Mouse (Mus musculus) ES-Bruce4 (cell line): Measurements from ENCODE around the gene Spc24.

Experiments
- CTCF ChIP-seq: IDR thresholded peaks from one replicate; pipeline ENCODE4 v1.8.1; 2011; ENCODE audit warnings: low read depth, low read length
- EP300 ChIP-seq: IDR thresholded peaks from 2 replicates; pipeline ENCODE4 v1.6.1; 2011; ENCODE audit warnings: low read depth, low read length; ENCODE audit not compliant: insufficient read depth
- POLR2A ChIP-seq: IDR thresholded peaks from one replicate; pipeline ENCODE4 v1.8.1; 2011; ENCODE audit warnings: low read length; ENCODE audit not compliant: insufficient read depth

GRCm38 (mm10) chr9:21736580-21736979, 23.5 kb downstream of the Spc24 start:
- TF ChIP-seq CTCF, result no peak
- TF ChIP-seq EP300, result no peak
- TF ChIP-seq POLR2A, result no peak
